Mouse (Mus musculus): ENCODE results near the gene Csn1s2a.
"Not testable (repeated sequence)": the region's sequence is repeated elsewhere in the genome, so short reads cannot be mapped to it uniquely, and the experiment has no call there.

Gene Csn1s2a

GRCm38 (mm10) chr5:87774267-87774666 lies at the start of gene Csn1s2a:
Gene Csn1s2a, plus strand, starts transcription at chr5:87774567.
- no peak for DNase-seq (ENCODE audit: low spot score in 2 of 2)

GRCm38 (mm10) chr5:87734821-87735220 lies 39.5 kb upstream of the Csn1s2a start:
- DNase-seq (ENCODE audit: low spot score in 2 of 2): no peak

- no peak for DNase-seq (ENCODE audit: low spot score in 2 of 2)
Measured at GRCm38 (mm10) chr5:87753471-87753870, 20.9 kb upstream of the Csn1s2a start.

GRCm38 (mm10) chr5:87764546-87764945 lies 9.8 kb upstream of the Csn1s2a start:
- DNase-seq (ENCODE audit: low spot score in 2 of 2): no peak

- not testable (repeated sequence) for DNase-seq (ENCODE audit: low spot score in 2 of 2)
Measured at GRCm38 (mm10) chr5:87772151-87772550, 2.2 kb upstream of the Csn1s2a start.

GRCm38 (mm10) chr5:87782731-87783130 lies 8.4 kb downstream of the Csn1s2a start:
- DNase-seq (ENCODE audit: low spot score in 2 of 2): no peak

GRCm38 (mm10) chr5:87807782-87808181 lies 33.4 kb downstream of the Csn1s2a start, which contains the start of gene Csn1s2b:
Gene Csn1s2b, plus strand, starts transcription at chr5:87808082.
- no peak for DNase-seq (ENCODE audit: low spot score in 2 of 2)

- DNase-seq (ENCODE audit: low spot score in 2 of 2): no peak
Measured at GRCm38 (mm10) chr5:87809253-87809652, 34.9 kb downstream of the Csn1s2a start.

- DNase-seq (ENCODE audit: low spot score in 2 of 2): no peak
Measured at GRCm38 (mm10) chr5:87825386-87825785, 51.0 kb downstream of the Csn1s2a start, which contains the start of gene Prr27. Gene Prr27, plus strand, starts transcription at chr5:87825686.
